Mouse (Mus musculus): ENCODE results near the gene Parp16. TPM values are rescaled to one million over a fixed set of nuclear protein-coding genes. Genes with fewer than 3 reads are reported as not detected.

Gene Parp16
- polyA plus RNA-seq, 1 experiment, result 3.9 TPM

DNA sequence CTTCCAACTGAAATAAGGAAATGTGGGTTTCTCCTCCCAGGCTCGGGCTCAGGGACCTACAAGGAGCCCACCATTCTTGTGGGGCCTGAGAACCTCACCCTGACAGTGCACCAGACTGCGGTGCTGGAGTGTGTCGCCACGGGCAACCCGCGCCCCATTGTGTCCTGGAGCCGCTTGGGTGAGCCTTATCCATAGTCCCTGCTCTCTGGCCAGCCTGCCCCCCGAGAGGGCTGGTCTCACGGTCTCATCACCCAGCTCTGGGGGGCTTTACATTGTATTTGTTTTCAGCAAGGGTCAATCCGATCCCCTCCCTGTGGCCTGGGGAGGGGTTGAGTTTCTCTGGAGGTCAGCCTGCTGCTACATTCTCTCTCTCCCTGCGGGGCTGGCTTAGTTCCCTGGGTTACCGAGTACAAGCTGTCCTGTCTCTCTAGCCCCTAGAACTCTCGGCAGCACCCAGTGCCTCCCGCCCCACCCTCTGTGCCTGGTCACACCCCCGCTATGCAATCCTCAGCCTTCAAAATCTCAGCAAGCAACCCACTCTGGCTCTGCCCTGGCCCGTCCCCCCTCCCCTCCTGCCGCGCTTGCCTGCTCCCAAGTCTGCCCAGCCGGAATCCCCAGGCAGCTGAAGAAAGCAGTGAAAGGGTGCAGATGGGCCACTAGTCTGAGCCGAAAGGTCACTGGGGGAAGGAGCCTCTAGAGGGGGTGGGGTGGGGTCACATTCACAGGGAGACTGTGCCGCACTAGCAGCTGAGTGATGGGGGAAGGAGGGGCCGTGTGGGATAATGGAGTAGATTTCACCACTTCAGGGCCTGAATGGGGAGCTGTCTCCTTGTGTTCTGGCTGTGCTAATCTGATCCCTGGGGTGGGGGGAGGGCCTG lies 16.6 kb upstream of the Parp16 start:
- no peak for DNase-seq (ENCODE audit: extremely low spot score in 1 of 2, low spot score in 1 of 2)

DNA sequence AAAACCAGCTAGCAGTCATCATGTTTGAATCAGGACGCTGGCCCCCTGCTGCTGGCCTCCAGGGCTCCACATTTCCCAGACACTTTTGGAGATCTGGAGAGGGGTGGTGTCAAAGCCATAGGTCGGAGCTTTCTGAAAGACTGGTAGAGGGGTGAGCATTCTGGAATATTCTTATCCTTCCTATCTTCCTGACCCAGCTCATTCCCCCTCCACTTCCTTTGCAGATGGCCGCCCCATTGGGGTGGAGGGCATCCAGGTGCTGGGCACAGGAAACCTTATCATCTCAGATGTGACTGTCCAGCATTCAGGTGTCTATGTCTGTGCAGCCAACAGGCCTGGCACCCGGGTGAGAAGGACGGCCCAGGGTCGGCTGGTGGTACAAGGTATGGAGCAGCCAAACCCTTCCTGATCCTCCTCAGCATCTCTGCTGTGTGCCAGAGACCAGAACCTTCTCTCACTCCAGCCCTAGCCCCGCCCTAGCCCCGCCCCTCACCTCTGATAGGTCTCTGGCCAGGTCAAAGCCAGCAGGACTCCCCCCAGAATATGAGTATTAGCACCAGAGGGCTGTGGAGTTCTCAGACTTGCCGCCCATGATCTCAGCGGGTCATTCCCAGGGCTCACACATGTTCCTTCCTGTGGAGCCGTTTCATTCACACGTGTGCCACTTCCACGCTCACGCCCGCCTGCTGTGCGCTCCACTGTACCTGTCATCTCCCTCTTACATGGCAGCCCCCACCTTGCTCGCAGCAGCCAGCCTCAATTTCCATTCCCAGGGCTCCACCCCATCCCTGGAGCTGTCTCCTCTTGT lies 15.1 kb upstream of the Parp16 start:
- no peak for DNase-seq (ENCODE audit: extremely low spot score in 1 of 2, low spot score in 1 of 2)

DNA sequence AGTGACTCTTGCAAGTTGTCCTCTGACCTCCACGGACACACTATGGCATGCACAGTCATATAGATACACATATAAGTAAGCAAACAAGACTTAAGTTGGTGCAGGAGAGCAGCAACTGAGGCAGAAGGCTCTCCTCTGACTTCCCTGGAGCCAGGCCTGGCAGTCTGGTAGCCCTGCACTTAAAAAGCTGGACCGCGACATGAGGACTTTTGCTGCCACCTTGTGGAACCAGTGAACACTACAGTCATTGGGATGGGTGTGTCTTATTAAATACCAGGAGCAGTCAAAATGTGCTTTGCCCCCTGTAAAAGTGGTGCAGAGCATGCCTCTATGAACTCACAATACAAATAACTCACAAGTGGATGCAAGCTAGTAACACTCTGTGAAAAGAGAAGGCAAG lies 6.6 kb upstream of the Parp16 start:
- peak; percentile 74 to 93 for DNase-seq (ENCODE audit: extremely low spot score in 1 of 2, low spot score in 1 of 2)

DNA sequence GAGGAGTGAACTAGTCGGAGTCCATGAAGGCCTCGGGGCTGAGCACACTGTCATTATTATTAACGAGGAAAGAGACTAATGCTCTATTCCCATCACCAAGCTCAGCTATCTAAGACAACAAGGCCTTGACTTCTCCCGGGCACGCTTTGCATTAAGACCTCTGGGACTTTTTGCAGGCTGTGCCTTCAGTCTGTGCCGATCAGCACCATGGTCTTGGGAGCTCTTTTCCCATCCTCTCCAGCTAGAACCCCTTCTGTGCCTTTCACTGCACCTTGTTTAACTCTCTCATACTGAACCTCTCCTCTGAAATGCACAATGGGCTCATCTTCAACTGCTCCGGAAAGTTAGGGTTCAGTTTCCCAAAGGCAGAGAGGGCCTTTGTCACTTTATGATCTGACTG lies 4.8 kb upstream of the Parp16 start:
- no peak for DNase-seq (ENCODE audit: extremely low spot score in 1 of 2, low spot score in 1 of 2)

DNA sequence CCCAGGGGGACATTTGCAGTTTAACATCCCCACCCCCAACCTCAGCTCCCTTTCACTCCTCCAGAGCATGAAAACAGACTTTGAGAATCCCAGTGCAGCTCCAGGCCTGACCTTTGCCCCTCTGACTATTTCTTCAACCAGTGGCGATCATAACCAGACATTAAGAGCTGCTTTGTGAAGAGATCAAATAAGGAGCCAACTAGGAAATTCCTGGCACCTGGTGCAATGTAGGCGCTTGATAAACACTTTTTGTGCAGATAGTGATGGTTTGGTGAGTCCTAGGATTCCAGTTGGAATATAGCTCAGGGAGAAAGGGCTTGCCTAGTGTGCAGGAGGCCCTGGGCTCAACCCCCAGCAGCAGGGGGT lies 3.8 kb upstream of the Parp16 start:
- no peak for DNase-seq (ENCODE audit: extremely low spot score in 1 of 2, low spot score in 1 of 2)

DNA sequence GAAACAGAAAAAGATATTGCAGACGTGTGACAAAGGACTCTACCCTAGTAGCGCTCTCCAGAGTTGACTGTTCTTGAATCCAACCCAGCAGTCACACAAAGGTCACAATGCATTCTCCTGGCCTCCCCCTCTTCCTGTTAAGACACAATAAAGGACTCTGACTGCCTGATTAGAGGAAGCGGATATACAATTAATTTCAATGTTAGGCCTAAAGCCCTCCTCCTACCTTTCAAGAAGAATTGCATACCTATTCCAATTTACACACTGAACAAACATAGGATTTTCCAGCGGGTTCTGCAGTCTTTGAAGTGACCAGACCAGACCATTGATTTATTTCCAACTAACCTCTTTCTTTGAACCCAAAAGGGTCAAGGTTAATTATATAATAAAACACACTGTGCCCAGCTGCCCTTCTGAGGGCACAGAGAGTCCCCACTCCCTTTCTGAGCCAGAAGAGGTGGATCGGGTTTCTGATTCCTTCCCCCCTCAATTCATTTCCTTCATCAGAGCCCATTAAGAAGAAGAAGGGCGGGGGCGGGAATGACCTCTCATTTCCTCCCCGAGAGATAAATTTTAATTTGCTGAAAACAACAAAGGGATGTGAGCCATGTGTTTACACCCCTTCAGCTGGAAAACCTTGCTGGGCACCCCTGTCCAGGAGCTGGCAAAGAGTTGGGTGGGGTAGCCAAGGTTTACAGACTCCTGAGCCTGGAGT lies 3.2 kb upstream of the Parp16 start:
- no peak for DNase-seq (ENCODE audit: extremely low spot score in 1 of 2, low spot score in 1 of 2)

DNA sequence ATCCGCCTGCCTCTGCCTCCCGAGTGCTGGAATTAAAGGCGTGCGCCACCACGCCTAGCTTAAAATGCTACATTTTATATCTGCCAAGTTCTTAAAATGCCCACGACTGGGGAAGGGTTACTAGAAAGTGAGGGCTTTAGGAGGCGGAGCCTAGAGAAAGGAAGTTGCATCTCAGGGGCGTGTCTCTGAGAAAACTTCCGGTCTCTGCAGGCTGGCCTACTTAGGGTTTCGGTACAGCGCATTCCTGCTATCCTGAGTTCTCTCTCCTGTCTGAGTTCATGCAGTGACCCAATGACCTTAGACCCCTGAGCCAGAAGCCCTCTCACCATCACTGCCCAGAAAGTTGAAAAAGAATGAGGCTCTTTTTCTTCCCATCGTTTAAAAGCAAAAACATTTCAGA lies 1.9 kb upstream of the Parp16 start:
- no peak for DNase-seq (ENCODE audit: extremely low spot score in 1 of 2, low spot score in 1 of 2)

DNA sequence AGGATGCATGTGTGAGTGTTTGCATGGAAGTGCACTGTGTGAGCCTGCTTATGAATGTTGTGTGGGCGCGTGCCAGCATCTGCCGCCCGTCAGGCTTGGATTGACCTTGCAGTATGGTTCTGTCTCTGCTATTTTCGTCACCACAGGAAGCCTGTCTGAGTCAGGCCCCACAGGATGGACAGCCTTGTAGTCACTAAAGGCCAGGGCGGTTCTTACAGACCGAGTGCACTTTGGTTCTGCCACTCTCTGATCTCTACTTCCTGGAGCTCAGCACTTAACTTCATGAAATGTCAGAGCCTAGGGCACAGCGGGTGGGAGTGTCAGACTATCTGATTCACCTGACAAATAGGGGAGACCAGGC lies 448 bp downstream of the Parp16 start:
- DNase-seq (ENCODE audit: extremely low spot score in 1 of 2, low spot score in 1 of 2), result peak in 1 of 2 experiments; percentile 37

DNA sequence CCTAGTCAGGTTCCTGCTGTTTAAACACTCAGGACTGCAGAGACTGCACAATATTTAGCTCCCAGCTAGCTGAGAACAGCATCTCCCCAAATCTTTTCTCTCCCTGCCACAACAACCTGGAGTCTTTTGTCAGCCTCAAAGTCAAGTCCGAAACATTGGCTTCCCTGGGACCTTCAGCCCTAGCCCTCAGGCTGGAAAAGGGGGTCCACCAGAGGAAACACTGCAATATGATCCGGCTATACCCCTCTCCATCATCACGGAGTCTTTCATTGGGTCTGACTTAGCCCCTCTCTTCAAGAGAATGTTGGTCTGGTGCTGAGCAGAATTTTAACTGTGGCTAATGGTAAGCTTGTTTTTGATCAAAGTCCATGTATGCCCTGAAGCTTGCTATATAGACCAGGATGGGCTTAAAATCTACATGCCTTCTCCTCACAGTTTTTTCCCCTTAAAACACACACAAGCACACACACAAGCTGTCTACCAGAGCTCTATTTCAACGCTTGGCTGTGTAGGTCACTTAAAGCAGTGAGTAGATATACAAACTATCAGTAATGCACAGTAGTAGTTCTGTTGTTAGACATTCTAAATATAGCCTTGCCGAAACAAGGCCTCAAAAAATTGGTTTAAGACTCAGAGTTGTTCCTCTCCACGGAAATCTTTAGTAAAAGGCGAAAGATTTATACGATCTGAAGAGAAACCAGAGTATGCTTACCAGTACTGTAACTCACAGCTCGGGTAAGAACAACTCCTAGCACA lies 1.0 kb downstream of the Parp16 start:
- DNase-seq (ENCODE audit: extremely low spot score in 1 of 2, low spot score in 1 of 2), result no peak

DNA sequence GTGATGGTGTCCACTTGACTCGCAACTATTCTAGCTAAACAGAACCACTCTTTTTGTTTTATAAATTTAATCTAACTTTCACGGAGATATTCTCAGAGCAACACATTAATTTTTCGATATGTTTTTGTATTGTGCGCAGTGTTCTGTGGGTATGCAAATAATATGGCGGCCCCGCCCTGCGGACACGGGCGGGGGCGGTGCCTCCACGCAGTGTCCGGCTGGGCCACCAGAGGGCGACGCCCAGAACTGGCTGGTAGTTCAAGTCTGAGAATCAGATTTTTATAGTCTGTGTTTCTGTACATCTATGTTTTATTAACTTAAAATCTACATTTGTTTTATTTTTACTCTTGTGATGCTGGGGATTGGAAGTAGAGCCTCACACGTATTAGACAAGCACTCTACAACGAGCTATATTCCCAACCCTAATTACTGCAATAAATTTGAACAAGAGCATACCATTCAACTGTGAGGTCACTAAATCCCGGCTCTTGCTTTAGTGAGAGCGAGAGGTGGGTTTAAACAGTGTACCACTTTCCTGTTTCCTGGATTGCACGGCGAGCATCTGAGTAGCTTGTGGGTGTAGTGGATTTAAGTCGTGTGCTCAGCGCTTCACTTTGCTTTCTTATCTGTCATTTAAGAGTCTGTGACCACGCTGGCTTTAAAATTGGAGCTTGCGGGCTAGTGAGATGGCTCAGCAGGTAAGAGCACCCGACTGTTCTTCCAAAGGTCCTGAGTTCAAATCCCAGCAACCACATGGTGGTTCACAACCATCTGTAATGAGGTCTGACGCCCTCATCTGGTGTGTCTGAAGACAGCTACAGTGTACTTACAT lies 1.8 kb downstream of the Parp16 start:
- DNase-seq (ENCODE audit: extremely low spot score in 1 of 2, low spot score in 1 of 2), result peak; percentile 85 to 96

DNA sequence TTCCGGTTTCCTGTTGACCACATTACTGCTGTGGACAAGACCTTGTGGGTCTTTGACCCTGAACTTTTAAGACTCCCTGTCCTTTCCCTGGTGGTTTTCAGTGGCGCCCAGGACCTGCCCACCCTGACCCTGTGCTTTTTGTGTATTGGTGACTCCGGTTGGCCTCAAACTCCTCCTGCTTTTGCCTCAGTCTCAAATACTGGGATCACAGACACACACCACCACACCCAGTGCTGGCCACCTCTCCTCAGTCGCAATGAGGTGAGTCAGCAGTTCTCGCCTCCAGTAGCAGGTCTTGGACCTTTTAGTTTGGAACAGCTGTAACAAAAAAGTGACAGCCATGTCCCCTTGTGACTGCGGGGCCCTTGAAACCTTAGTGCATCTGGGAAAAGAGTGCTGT lies 2.7 kb downstream of the Parp16 start:
- DNase-seq (ENCODE audit: extremely low spot score in 1 of 2, low spot score in 1 of 2), result no peak

DNA sequence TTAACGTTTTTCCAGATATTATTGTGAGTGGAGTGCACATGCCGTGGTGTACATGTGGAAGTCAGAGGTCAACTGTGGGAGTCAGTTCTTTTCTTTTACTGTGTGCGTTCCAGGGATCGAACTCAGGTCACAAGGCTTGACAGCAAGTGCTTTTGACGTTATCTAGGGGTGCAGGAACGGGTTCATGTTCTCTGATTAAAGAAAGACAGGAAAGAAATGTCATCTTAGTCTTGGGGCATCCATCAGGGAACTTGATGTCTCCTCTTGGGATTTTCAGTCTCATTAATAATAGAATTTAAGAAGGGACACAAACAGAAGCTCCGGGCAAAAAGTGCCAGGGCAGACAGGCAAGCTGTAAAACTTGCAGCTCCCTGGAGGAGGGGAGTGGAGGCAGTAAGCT lies 4.6 kb downstream of the Parp16 start:
- DNase-seq (ENCODE audit: extremely low spot score in 1 of 2, low spot score in 1 of 2), result no peak

DNA sequence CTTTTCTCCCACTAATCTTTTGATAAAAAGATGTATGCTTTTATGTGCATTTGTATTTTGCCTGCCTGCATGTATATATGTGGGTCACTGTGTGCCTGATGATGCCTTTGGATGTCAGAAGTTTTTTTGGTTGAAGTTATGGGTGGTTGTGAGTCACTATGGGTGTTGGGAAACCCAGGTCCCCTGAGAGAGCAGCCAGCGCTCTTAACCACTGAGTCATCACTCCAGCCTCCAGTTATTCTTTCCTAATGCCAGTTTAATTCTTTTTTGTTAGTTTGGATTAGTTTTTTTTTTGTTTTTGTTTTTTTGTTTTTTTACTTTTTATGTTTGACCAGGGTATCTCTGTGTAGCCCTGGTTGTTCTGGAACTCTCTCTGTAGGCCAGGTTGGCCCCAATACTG lies 5.5 kb downstream of the Parp16 start:
- peak in 1 of 2 experiments; percentile 31 for DNase-seq (ENCODE audit: extremely low spot score in 1 of 2, low spot score in 1 of 2)

DNA sequence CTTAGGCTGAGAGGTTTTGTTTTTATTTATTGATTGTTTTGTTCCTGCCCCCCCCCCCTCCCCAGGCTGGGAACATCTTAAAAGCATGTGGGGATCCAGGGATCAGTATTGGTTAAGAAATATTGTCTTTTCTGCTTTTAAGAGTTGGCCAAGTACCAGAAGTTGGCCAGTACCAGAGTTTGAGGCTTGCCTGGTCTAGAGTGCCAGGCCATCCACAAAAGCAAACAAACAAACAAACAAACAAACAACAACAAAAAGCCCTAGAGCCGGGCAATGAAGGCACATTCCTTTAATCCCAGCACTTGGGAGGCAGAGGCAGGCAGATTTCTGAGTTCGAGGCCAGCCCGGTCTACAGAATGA lies 5.8 kb downstream of the Parp16 start:
- DNase-seq (ENCODE audit: extremely low spot score in 1 of 2, low spot score in 1 of 2), result no peak

DNA sequence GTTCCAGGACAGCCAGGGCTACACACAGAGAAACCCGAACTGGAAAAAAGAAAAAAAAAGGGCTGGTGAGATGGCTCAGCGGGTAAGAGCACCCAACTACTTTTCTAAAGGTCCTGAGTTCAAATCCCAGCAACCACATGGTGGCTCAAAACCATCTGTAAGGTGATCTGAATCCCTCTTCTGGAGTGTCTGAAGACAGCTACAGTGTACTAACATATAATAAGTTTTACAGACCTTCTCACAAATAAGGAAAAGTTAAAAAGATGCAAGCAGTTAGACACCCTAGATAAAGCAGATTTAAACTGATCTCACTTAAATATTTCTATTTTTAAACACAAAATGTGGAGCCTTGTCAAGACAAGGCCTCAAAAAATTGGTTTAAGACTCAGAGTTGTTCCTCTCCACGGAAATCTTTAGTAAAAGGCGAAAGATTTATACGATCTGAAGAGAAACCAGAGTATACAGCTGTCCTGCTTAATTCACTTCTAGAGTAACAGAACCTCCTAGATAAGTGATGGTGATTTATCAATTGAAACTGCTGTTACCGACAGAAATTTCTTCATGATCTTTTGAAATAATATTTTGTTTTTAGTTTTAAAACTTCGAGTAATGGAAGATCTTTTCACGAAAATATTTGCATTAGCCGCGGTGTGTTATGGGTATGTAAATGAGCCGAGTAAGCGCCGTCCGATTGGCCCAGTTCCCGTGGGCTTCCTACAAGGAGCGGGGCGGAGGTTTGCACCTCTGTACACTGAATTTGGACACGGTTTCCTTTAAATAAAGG lies 6.4 kb downstream of the Parp16 start:
- DNase-seq (ENCODE audit: extremely low spot score in 1 of 2, low spot score in 1 of 2), result peak; percentile 59 to 93

DNA sequence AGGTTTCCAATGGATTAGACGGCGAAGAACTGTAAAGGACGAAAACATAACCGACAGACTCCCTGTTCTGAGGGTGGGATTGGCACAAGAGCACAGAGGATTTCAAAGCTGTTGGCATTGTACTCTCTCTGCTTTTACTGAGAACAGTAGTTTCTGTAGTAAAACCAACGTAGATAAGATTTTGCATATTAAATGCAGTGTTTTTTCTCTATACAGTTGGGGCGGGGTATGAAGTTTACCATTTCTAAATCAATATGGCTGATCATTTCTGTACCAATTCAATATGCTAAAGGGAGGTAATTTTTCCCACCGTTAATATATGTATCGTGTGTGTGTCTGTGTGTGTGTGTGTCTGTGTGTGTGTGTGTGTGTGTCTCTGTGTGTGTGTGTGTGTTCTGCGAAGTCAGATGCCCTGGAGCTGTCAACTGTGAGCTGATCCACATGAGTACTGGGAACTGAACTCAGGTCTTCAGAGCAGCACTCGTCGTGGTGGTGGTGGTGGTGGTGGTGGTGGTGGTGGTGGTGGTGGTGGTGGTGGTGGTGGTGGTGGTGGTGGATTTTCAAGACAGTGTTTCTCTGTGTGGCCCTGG lies 7.1 kb downstream of the Parp16 start:
- no peak for DNase-seq (ENCODE audit: extremely low spot score in 1 of 2, low spot score in 1 of 2)

DNA sequence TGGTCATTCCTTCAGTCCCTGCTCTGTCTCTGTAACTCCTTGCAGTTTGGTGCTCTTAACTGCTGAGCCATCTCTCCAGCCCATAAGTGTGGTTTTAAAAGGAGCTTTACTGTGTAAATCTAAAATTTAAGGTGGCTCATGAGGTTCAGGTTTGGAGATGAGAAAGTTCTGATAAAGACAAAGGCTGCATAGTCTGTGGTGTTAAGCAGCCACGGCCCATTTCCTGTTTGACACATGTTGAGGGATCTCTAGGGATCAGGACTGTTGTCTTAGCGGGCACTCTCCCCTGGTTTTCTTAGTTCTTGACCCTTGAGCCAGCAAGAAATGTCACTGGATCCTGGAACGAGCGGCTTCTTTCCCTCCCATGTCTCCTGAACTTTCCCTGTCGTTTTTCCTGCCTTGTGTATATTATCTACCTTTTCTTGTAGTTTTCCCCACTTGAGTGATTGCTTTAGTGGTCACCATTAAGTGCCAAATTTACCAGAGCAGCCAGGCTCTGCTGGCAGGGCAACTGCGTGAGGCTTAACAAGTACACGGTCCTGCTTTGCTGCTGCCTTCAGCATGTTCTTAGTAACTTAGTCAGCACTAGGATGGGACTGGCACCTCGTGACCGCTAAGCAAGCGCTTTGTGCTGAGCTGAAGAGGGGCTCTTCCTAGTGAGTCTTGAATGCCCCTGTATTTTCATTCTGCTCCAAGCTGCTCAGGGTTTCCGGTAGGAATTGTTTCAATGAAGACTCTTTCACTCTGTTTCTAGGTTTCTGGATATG lies 10.1 kb downstream of the Parp16 start:
- DNase-seq (ENCODE audit: extremely low spot score in 1 of 2, low spot score in 1 of 2), result no peak
